Mouse (Mus musculus): ENCODE data around the gene Smpdl3b.
"Not testable (repeated sequence)": the region's sequence is repeated elsewhere in the genome, so short reads cannot be mapped to it uniquely, and the experiment has no call there.

Smpdl3b gene

DNA sequence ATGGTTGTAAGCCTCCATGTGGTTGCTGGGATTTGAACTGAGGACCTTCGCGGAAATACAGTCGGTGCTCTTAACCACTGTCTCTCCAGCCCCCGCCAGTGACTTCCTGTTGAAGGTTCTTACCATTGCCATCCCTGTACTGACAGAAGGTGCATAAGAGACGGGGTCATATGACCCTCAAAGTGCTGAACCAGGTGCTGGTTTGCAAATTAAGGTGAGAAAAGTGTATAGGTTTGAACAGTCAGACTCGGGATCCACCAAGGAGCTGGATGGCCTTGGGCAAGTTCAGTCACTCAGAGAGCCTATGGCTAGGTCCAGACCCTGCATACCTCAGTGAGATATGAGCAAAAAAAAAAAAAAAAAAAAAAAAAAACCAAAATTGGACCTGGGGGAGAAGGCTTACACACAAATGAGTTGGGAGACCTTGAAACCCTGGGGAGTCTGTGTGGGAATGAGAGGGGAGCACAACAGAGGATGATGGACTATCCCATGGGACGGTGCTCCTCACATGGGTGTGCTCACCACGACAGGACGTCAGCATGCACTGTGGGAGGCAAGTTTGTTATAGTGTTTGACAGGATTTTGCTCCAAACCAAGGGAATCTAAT, 10.0 kb downstream of the Smpdl3b start:
- in situ Hi-C loops (cut with MboI; ENCODE audit: low pct_unique_long_range_greater_than_20kb in 1 of 2, low sequenced_read_pairs in 2 of 2, unreplicated experiment in 1 of 2) = no loop called here

DNA sequence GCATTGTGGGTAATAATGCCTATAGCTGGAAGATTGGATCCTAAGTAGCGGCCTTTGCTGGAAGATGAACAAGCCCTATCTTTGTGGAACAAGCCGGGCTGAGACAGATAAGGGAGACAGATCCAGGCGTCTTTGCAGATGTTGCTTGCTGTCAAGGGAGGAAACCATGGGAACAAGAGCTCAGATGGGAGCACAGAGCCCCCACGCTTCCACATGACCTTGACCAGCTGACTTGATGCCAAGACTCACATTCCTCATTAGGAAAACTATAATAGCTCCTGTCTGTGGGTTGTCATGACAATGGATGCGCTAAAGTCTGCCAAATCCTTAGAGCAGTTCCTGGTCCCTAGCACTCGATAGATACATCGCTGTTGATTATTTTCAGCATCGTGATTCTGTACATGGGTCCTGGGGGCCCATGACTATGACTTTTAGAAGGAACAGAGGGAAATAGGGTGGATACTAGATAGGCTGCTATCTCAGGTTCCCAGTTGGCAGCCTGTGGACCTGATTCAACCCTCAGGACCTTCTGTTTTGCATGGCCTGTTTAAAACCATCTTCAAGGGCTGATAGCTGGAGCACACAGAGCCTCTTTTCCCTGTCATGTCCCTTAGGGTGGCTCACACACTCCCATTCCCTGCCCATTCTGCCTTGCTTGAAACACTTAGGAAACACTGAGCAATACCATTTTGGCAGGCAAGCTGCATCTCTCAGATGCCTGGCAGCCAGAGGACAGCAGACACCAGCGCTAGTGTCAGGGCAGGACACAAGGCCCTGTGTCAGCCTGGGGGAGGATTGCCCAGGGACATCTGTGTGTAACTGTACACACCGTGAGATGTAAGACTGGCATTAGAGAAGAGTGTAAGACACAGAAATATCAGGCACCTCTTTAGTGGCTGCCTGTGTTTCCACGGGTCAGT, 12.8 kb downstream of the Smpdl3b start:
- in situ Hi-C loops (cut with MboI; ENCODE audit: low pct_unique_long_range_greater_than_20kb in 1 of 2, low sequenced_read_pairs in 2 of 2, unreplicated experiment in 1 of 2) = no loop called here

GRCm38 (mm10) chr4:132741491-132741890, 15.6 kb downstream of the Smpdl3b start:
- in situ Hi-C loops (cut with MboI; ENCODE audit: low pct_unique_long_range_greater_than_20kb in 1 of 2, low sequenced_read_pairs in 2 of 2, unreplicated experiment in 1 of 2) = no loop called here

- in situ Hi-C loops (cut with MboI; ENCODE audit: low pct_unique_long_range_greater_than_20kb in 1 of 2, low sequenced_read_pairs in 2 of 2, unreplicated experiment in 1 of 2) = not testable (repeated sequence)
These were observed 19.9 kb downstream of the Smpdl3b start for GRCm38 (mm10) chr4:132737154-132737553.

- in situ Hi-C loops (cut with MboI; ENCODE audit: low pct_unique_long_range_greater_than_20kb in 1 of 2, low sequenced_read_pairs in 2 of 2, unreplicated experiment in 1 of 2) = no loop called here
These were observed 21.2 kb downstream of the Smpdl3b start for GRCm38 (mm10) chr4:132735894-132736293.

DNA sequence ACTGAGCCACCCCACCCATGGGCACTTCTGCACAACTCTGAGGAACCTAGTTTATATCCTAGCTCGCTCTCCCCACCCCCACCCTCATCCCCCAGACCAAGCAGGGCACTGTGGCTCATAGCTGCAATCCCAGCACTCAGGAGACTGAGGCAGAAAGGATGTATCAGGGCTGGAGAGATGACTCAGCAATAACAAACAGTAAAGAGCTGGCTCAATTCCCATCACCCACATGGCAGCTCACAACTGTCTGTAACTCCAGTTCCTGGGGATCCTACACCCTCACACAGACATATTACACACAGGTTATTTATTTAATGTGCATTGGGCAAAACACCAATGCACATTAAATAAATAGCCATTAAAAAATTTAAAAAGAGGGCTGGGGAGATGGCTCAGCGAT, 21.7 kb downstream of the Smpdl3b start:
- in situ Hi-C loops (cut with MboI; ENCODE audit: low pct_unique_long_range_greater_than_20kb in 1 of 2, low sequenced_read_pairs in 2 of 2, unreplicated experiment in 1 of 2) = no loop called here

DNA sequence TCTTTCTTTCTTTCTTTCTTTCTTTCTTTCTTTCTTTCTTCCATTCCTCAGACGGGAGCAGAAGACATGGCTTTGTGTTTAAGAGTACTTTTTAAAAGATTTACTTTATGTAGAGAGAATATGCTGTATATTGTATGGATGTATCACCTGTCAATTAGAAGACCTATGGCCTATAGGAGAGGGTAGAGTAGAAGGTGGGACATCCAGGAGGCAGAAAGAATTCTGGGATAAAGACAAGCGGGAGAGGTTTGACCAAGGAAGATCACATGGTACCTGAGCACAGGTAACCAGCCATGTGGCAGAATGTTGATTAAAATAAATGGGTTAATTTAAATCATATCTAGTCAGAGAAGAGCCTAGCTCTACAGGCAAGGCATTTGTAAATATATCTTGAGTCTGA, 22.3 kb downstream of the Smpdl3b start:
- in situ Hi-C loops (cut with MboI; ENCODE audit: low pct_unique_long_range_greater_than_20kb in 1 of 2, low sequenced_read_pairs in 2 of 2, unreplicated experiment in 1 of 2) = no loop called here

DNA sequence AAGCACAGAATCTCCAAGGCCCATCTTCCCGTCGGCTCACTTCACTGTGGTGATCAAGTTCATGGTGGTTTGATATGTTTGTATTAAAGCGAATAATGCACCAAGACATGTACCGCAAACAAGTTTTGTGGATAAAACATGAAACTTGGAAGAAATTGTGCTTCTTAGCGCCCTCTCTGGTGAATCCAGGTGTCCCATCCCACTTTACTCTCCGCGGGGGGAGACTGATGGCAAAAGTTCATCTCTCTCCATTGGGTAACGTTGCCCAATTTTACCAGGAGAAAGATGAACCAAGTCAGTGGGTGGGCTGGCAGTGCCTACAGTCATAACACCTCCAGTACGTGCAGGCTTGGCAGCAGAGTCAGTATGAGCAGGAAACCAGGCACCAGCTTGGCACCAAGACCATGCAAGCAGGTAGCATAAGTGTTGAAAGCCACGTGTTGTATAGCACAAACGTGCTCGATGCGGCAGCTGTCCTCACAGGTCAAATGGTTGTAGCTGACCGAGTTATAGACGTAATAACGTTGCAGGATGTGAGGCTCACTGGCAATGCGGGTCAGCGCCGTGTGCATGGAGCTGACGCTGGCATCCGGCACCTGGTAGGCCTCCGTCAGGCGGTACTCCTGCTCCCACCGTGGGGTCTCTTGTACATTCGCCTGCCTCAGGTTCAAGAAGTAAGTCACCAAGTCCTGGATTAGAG, 23.8 kb downstream of the Smpdl3b start:
- in situ Hi-C loops (cut with MboI; ENCODE audit: low pct_unique_long_range_greater_than_20kb in 1 of 2, low sequenced_read_pairs in 2 of 2, unreplicated experiment in 1 of 2) = no loop called here

GRCm38 (mm10) chr4:132732148-132732684, 24.8 kb downstream of the Smpdl3b start, which contains the start of gene Xkr8:
Gene Xkr8 (minus strand): TSS chr4:132732546.
- in situ Hi-C loops (cut with MboI; ENCODE audit: low pct_unique_long_range_greater_than_20kb in 1 of 2, low sequenced_read_pairs in 2 of 2, unreplicated experiment in 1 of 2) = no loop called here

DNA sequence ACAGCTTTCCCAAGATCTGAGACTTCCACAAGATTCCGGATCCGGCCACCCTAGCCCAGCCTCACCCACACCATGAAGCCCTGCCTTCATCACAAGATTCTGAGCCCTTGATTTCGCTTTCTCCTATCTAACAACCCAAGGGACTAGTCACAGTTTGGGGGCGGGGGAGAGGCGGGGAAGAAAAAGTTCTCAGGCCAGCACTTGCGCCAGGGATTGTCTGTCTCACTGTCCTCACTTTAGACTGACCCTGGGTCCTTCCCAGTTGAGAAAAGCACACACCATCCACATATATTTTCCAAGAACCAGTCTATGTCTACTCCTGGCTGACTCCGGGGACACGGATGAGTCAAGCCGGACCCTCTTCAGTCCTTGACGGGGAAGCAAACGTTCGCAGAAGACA, 25.4 kb downstream of the Smpdl3b start:
- in situ Hi-C loops (cut with MboI; ENCODE audit: low pct_unique_long_range_greater_than_20kb in 1 of 2, low sequenced_read_pairs in 2 of 2, unreplicated experiment in 1 of 2) = no loop called here

DNA sequence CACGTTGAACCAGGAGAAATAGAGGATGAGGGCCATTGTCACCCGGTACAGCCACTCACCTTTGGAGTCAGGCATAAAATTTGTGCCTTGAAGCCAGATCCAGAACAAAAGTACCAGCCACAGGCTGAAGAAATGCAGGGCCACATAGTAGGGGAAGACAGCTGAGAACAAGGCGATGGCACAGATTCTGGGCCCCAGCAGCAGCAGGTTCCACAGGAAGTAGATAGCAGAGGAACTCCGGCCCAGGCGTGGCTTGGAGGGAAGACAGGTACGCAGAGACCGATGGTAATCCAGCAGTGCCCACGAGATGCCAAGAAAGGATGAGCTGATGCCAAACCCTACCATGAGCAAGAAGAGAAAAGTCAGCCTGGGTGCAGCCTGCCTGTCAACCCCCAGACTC, 28.8 kb downstream of the Smpdl3b start:
- in situ Hi-C loops (cut with MboI; ENCODE audit: low pct_unique_long_range_greater_than_20kb in 1 of 2, low sequenced_read_pairs in 2 of 2, unreplicated experiment in 1 of 2) = no loop called here

DNA sequence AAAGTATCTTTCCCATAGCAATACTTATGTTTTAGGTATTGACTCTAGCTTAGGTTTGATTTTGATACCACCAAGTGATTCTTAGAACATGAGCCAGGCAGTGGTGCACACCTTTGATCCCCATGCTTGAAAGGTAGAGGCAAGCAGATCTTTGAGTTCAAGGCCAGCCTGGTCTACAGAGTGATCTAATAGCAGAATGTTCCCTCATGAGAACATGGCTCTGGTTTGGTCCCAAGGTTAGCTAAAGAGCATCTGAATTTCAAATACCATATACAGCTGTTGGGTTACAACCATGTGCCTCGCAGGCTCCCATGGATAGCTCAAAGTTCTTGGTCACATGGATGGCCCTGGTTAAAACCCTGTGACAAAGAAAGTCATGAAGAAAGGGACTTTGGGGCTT, 38.8 kb downstream of the Smpdl3b start:
- in situ Hi-C loops (cut with MboI; ENCODE audit: low pct_unique_long_range_greater_than_20kb in 1 of 2, low sequenced_read_pairs in 2 of 2, unreplicated experiment in 1 of 2) = no loop called here

GRCm38 (mm10) chr4:132713181-132713580, 43.9 kb downstream of the Smpdl3b start:
- in situ Hi-C loops (cut with MboI; ENCODE audit: low pct_unique_long_range_greater_than_20kb in 1 of 2, low sequenced_read_pairs in 2 of 2, unreplicated experiment in 1 of 2) = no loop called here

- in situ Hi-C loops (cut with MboI; ENCODE audit: low pct_unique_long_range_greater_than_20kb in 1 of 2, low sequenced_read_pairs in 2 of 2, unreplicated experiment in 1 of 2) = no loop called here
These were observed 50.2 kb downstream of the Smpdl3b start for GRCm38 (mm10) chr4:132706885-132707284.

DNA sequence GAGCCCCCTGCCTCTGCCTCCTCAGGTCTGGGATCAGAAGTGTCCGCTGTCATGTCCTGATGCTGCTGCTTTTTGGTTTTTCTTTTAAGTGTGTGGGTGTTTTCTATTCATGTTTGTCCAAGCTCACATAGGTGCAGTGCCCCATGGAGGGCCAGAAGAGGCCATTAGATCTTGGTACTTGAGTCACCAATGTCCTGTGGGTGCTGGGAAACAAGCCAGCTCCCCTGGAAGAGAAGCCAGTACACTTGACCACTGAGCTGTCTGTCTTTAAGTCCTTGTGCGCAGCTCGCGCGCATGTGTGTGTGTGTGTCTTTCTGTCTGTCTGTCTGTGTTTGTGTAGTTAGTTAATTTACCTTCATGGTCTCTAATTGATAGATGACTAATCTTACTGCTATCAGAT, 55.0 kb downstream of the Smpdl3b start:
- in situ Hi-C loops (cut with MboI; ENCODE audit: low pct_unique_long_range_greater_than_20kb in 1 of 2, low sequenced_read_pairs in 2 of 2, unreplicated experiment in 1 of 2) = no loop called here

DNA sequence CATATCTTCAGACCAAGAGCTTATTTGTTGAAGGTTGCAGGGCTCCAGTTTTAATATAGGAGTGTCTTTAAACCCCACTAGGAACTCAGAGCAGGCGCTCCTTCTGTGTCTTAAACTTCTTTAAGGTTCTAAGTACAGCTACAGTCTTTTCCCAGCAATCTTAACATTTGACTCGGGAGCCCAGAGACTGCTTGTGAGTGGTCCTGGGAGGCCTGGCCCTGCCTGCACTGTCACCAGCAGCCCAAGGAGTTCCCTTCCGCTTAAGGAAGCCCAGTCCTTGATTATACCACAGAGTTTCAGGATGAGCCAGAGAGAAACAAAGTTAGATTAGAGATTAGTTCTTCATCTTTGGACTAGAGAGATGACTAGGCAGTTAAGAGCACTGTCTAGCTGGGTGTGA, 63.7 kb downstream of the Smpdl3b start:
- in situ Hi-C loops (cut with MboI; ENCODE audit: low pct_unique_long_range_greater_than_20kb in 1 of 2, low sequenced_read_pairs in 2 of 2, unreplicated experiment in 1 of 2) = no loop called here

GRCm38 (mm10) chr4:132689634-132690033, 67.4 kb downstream of the Smpdl3b start:
- in situ Hi-C loops (cut with MboI; ENCODE audit: low pct_unique_long_range_greater_than_20kb in 1 of 2, low sequenced_read_pairs in 2 of 2, unreplicated experiment in 1 of 2) = no loop called here

All from mouse embryonic stem cell (cell line).